Mouse (Mus musculus) forebrain, embryonic 15.5 days (tissue): ENCODE results near the gene Dcp1a. TPM values are rescaled to one million over a fixed set of nuclear protein-coding genes. Genes with fewer than 3 reads are reported as not detected.
A peak's percentile ranks its signal among the peaks of the same experiment; 100 is the strongest.
"Not testable (repeated sequence)": the region's sequence is repeated elsewhere in the genome, so short reads cannot be mapped to it uniquely, and the experiment has no call there.

Experiments
- ATAC-seq: fragments of 200-750 bp; cut with Nextera tagmentation; replicated peaks from 2 replicates; pipeline ENCODE4 v1.8.0; 2017; ENCODE audit warnings: mild to moderate bottlenecking, moderate TSS enrichment, moderate library complexity
- H3K27ac ChIP-seq: fragments of 300-500 bp; sonication (generic); replicated peaks from 2 replicates; pipeline ENCODE4 v1.5.1; 2015; ENCODE audit warnings: mild to moderate bottlenecking, inconsistent platforms
- H3K27me3 ChIP-seq: fragments of 300-500 bp; sonication (generic); 2 replicates; pipeline ENCODE4 v1.6.1; 2015; ENCODE audit warnings: inconsistent platforms
- H3K36me3 ChIP-seq: fragments of 300-500 bp; sonication (generic); 2 replicates; pipeline ENCODE4 v1.6.1; 2015; ENCODE audit warnings: mild to moderate bottlenecking, inconsistent platforms
- H3K4me1 ChIP-seq: fragments of 300-500 bp; sonication (generic); 2 replicates; pipeline ENCODE4 v1.6.1; 2015; ENCODE audit warnings: inconsistent platforms
- H3K4me2 ChIP-seq: fragments of 300-500 bp; sonication (generic); replicated peaks from 2 replicates; pipeline ENCODE4 v1.6.1; 2015; ENCODE audit warnings: mild to moderate bottlenecking, inconsistent platforms
- H3K4me3 ChIP-seq: fragments of 300-500 bp; sonication (generic); 2 replicates; pipeline ENCODE4 v1.5.1; 2015; ENCODE audit warnings: mild to moderate bottlenecking, inconsistent platforms
- H3K9ac ChIP-seq: fragments of 300-500 bp; sonication (generic); replicated peaks from 2 replicates; pipeline ENCODE4 v1.6.1; 2015; ENCODE audit warnings: mild to moderate bottlenecking, inconsistent platforms
- H3K9me3 ChIP-seq: fragments of 300-500 bp; sonication (generic); 2 replicates; pipeline ENCODE4 v1.6.1; 2016; ENCODE audit warnings: inconsistent platforms
- WGBS: fragments of 180-500 bp; shearing (Covaris S2); methylation state at CpG from one replicate; pipeline ENCODE4 v1.1.7; 2015; ENCODE audit warnings: mixed read lengths; 5-methylcytosine and 5-hydroxymethylcytosine counted together
- polyA plus RNA-seq: library from polyadenylated mRNA; unstranded; fragments of >200 nt; fragmentation: Nextera tagmentation; extraction: Ambion mirVana; gene quantifications from 2 replicates; pipeline ENCODE4 v1.2.1, GENCODE M21; 2015

The Dcp1a gene
- polyA plus RNA-seq, 1 experiment from 2014 or later, result 21.2 TPM

- Histone ChIP-seq H3K4me2 (no peak overlapping the region), H3K36me3 (peaks cover 34% of the 10 kb centered on the region), H3K9me3 (no peaks in the 10 kb centered on the region), H3K27me3 (no peaks in the 10 kb centered on the region), H3K4me3 (no peak overlapping the region), H3K27ac (no peak overlapping the region), H3K9ac (no peak overlapping the region), H3K4me1 (peaks cover 12% of the 10 kb centered on the region)
- no peak for ATAC-seq
- 93% methylated on average over 5 of the region's 5 CpGs for WGBS
These were observed 49.6 kb downstream of the Dcp1a start for GRCm38 (mm10) chr14:30528961-30529360.

GRCm38 (mm10) chr14:30529454-30529853, 50.1 kb downstream of the Dcp1a start:
- no peaks in the 10 kb centered on the region for H3K27me3 ChIP-seq
- no peaks in the 10 kb centered on the region for H3K9me3 ChIP-seq
- H3K9ac ChIP-seq, result no peak overlapping the region
- H3K4me1 ChIP-seq, result peaks cover 12% of the 10 kb centered on the region
- ATAC-seq, result no peak
- H3K36me3 ChIP-seq, result peaks cover 30% of the 10 kb centered on the region
- H3K27ac ChIP-seq, result no peak overlapping the region
- H3K4me2 ChIP-seq, result no peak overlapping the region
- 90% methylated on average over 12 of the region's 12 CpGs for WGBS
- H3K4me3 ChIP-seq, result no peak overlapping the region

GRCm38 (mm10) chr14:30530726-30531269, 51.5 kb downstream of the Dcp1a start:
- Histone ChIP-seq H3K4me2 (no peak overlapping the region), H3K4me1 (peaks cover 12% of the 10 kb centered on the region), H3K9me3 (no peaks in the 10 kb centered on the region), H3K9ac (no peak overlapping the region), H3K27me3 (no peaks in the 10 kb centered on the region), H3K4me3 (no peak overlapping the region), H3K36me3 (peaks cover 17% of the 10 kb centered on the region), H3K27ac (peak overlapping the region; percentile 55)
- 25% methylated on average over 8 of the region's 8 CpGs for WGBS
- ATAC-seq, result peak; percentile 76

- Histone ChIP-seq H3K27me3 (no peaks in the 10 kb centered on the region), H3K9me3 (no peaks in the 10 kb centered on the region), H3K4me3 (no peak overlapping the region), H3K4me2 (no peak overlapping the region), H3K9ac (no peak overlapping the region), H3K36me3 (peaks cover 12% of the 10 kb centered on the region), H3K4me1 (peaks cover 12% of the 10 kb centered on the region), H3K27ac (no peak overlapping the region; the same call in 1 of the 2 replicates)
- no peak for ATAC-seq
- 50% methylated on average over 5 of the region's 5 CpGs for WGBS
These were observed 52.1 kb downstream of the Dcp1a start for GRCm38 (mm10) chr14:30531431-30531830.

- H3K36me3 ChIP-seq, result peaks cover 9% of the 10 kb centered on the region; the same call in 1 of the 2 replicates
- 94% methylated on average over 6 of the region's 6 CpGs for WGBS
- H3K27ac ChIP-seq, result no peak overlapping the region
- ATAC-seq, result no peak
- no peak overlapping the region for H3K4me2 ChIP-seq
- no peak overlapping the region for H3K9ac ChIP-seq
- H3K9me3 ChIP-seq, result no peaks in the 10 kb centered on the region
- peaks cover 12% of the 10 kb centered on the region for H3K4me1 ChIP-seq
- H3K27me3 ChIP-seq, result no peaks in the 10 kb centered on the region
- no peak overlapping the region for H3K4me3 ChIP-seq
These were observed 52.6 kb downstream of the Dcp1a start for GRCm38 (mm10) chr14:30531896-30532295.

GRCm38 (mm10) chr14:30533780-30534450, 54.6 kb downstream of the Dcp1a start:
- WGBS, result 77% methylated on average over 6 of the region's 6 CpGs
- no peak for ATAC-seq
- peaks cover 12% of the 10 kb centered on the region for H3K4me1 ChIP-seq
- H3K4me2 ChIP-seq, result no peak overlapping the region
- H3K36me3 ChIP-seq, result 0 out of 2 replicates have a peak, but pooled peaks cover 3% of the 10 kb centered on the region
- no peaks in the 10 kb centered on the region for H3K9me3 ChIP-seq
- no peak overlapping the region for H3K9ac ChIP-seq
- H3K27me3 ChIP-seq, result no peaks in the 10 kb centered on the region
- no peak overlapping the region for H3K4me3 ChIP-seq
- H3K27ac ChIP-seq, result no peak overlapping the region

GRCm38 (mm10) chr14:30541541-30541940, 62.2 kb downstream of the Dcp1a start:
- peak; percentile 78 for ATAC-seq
- WGBS, result 38% methylated on average over 10 of the region's 10 CpGs
- Histone ChIP-seq H3K36me3 (no peaks in the 10 kb centered on the region), H3K4me1 (0 out of 2 replicates have a peak, but pooled peaks cover 5% of the 10 kb centered on the region), H3K27me3 (no peaks in the 10 kb centered on the region), H3K4me2 (no peak overlapping the region), H3K9ac (no peak overlapping the region), H3K4me3 (no peak overlapping the region), H3K27ac (peak overlapping the region; percentile 40; the same call in 1 of the 2 replicates), H3K9me3 (no peaks in the 10 kb centered on the region)

GRCm38 (mm10) chr14:30543331-30543730, 64.0 kb downstream of the Dcp1a start:
- peaks cover 10% of the 10 kb centered on the region for H3K4me1 ChIP-seq
- H3K4me2 ChIP-seq, H3K36me3 ChIP-seq, ATAC-seq, H3K27me3 ChIP-seq, H3K9me3 ChIP-seq, H3K27ac ChIP-seq, H3K9ac ChIP-seq, H3K4me3 ChIP-seq: not testable (repeated sequence)
- 81% methylated on average over 5 of the region's 5 CpGs for WGBS

GRCm38 (mm10) chr14:30548131-30548720, 68.9 kb downstream of the Dcp1a start, which contains the start of gene Tkt:
Tkt (plus strand) TSS chr14:30548359.
- WGBS, result 12% methylated on average over 8 of the region's 8 CpGs
- peak within 1 kb of the TSS; percentile 80 for H3K9ac ChIP-seq

GRCm38 (mm10) chr14:30548965-30549776, 69.8 kb downstream of the Dcp1a start:
- Histone ChIP-seq H3K4me2 (peak overlapping the region; percentile 67), H3K9me3 (no peaks in the 10 kb centered on the region), H3K36me3 (no peaks in the 10 kb centered on the region), H3K4me3 (peak overlapping the region; percentile 78), H3K4me1 (peaks cover 27% of the 10 kb centered on the region), H3K9ac (peak overlapping the region; percentile 80), H3K27ac (peak overlapping the region; percentile 89), H3K27me3 (no peaks in the 10 kb centered on the region)
- peak; percentile 92 for ATAC-seq
- WGBS, result under 1% methylated on average over 69 of the region's 69 CpGs

More at GRCm38 (mm10) chr14:30548131-30548720, 68.9 kb downstream of the Dcp1a start, which contains the start of gene Tkt:
- H3K4me3 ChIP-seq, result peak within 1 kb of the TSS; percentile 78
- H3K4me2 ChIP-seq, result peak within 1 kb of the TSS; percentile 67
- peaks cover 26% of the 10 kb centered on the region for H3K4me1 ChIP-seq
- ATAC-seq, result peak; percentile 42
- no peaks in the 10 kb centered on the region for H3K36me3 ChIP-seq
- H3K9me3 ChIP-seq, result no peaks in the 10 kb centered on the region
- peak within 1 kb of the TSS; percentile 89 for H3K27ac ChIP-seq
- H3K27me3 ChIP-seq, result no peaks in the 10 kb centered on the region

GRCm38 (mm10) chr14:30549777-30550149, 70.4 kb downstream of the Dcp1a start:
- H3K9me3 ChIP-seq, result no peaks in the 10 kb centered on the region

More at GRCm38 (mm10) chr14:30549777-30550149, 70.4 kb downstream of the Dcp1a start:
- under 1% methylated on average over 10 of the region's 10 CpGs for WGBS
- H3K4me1 ChIP-seq, result peaks cover 29% of the 10 kb centered on the region
- peak overlapping the region; percentile 67 for H3K4me2 ChIP-seq
- peak overlapping the region; percentile 80 for H3K9ac ChIP-seq
- H3K4me3 ChIP-seq, result peak overlapping the region; percentile 78
- H3K27ac ChIP-seq, result peak overlapping the region; percentile 89
- peak; percentile 35 for ATAC-seq
- H3K36me3 ChIP-seq, result 0 out of 2 replicates have a peak, but pooled peaks cover 3% of the 10 kb centered on the region
- H3K27me3 ChIP-seq, result no peaks in the 10 kb centered on the region
